Mouse (Mus musculus) cerebellum, adult 2 months (tissue): ENCODE results near the gene Etl4.

Experiments used
- CTCF ChIP-seq: fragments of 200-500 bp; IDR thresholded peaks from 2 replicates; pipeline ENCODE4 v1.5.1; 2011; ENCODE audit warnings: low read depth, mild to moderate bottlenecking, control low read depth, low read length, moderate library complexity, borderline replicate concordance; ENCODE audit not compliant: insufficient read depth
- POLR2A ChIP-seq: fragments of 200-500 bp; IDR thresholded peaks from 2 replicates; pipeline ENCODE4 v1.6.1; 2011; ENCODE audit warnings: low read length, control low read depth, borderline replicate concordance; ENCODE audit not compliant: insufficient read depth

- no peak for TF ChIP-seq POLR2A
- no peak for TF ChIP-seq CTCF
Observed at GRCm38 (mm10) chr2:20672281-20672680, 762.7 kb downstream of the Etl4 start.
